Mouse (Mus musculus) heart, embryonic 15.5 days (tissue): ENCODE results near the gene E2f2. TPM values are rescaled to one million over a fixed set of nuclear protein-coding genes. Genes with fewer than 3 reads are reported as not detected.

ENCODE experiments used
- ATAC-seq: fragments of 200-750 bp; cut with Nextera tagmentation; replicated peaks from 2 replicates; pipeline ENCODE4 v1.8.0; 2017; ENCODE audit warnings: low read depth, moderate TSS enrichment; ENCODE audit not compliant: insufficient number of reproducible peaks, insufficient read depth, low FRiP score
- H3K27ac ChIP-seq: fragments of 300-500 bp; sonication (generic); 2 replicates; pipeline ENCODE4 v1.5.1; 2015; ENCODE audit warnings: mild to moderate bottlenecking, inconsistent platforms
- H3K27me3 ChIP-seq: fragments of 300-500 bp; sonication (generic); 2 replicates; pipeline ENCODE4 v1.6.1; 2015; ENCODE audit warnings: inconsistent platforms
- H3K36me3 ChIP-seq: fragments of 300-500 bp; sonication (generic); 2 replicates; pipeline ENCODE4 v1.6.1; 2015; ENCODE audit warnings: mild to moderate bottlenecking, inconsistent platforms
- H3K4me1 ChIP-seq: fragments of 300-500 bp; sonication (generic); replicated peaks from 2 replicates; pipeline ENCODE4 v1.6.1; 2015; ENCODE audit warnings: inconsistent platforms
- H3K4me2 ChIP-seq: fragments of 300-500 bp; sonication (generic); 2 replicates; pipeline ENCODE4 v1.6.1; 2015; ENCODE audit warnings: inconsistent platforms, mild to moderate bottlenecking, moderate library complexity
- H3K4me3 ChIP-seq: fragments of 300-500 bp; sonication (generic); 2 replicates; pipeline ENCODE4 v1.5.1; 2015; ENCODE audit warnings: mild to moderate bottlenecking, inconsistent platforms
- H3K9ac ChIP-seq: fragments of 300-500 bp; sonication (generic); 2 replicates; pipeline ENCODE4 v1.6.1; 2015; ENCODE audit warnings: mild to moderate bottlenecking, inconsistent platforms
- H3K9me3 ChIP-seq: fragments of 300-500 bp; sonication (generic); replicated peaks from 2 replicates; pipeline ENCODE4 v1.6.1; 2016; ENCODE audit warnings: inconsistent platforms
- WGBS: fragments of 180-500 bp; shearing (Covaris S2); methylation state at CpG from one replicate; pipeline ENCODE4 v1.1.7; 2015; ENCODE audit warnings: mixed read lengths; 5-methylcytosine and 5-hydroxymethylcytosine counted together
- polyA plus RNA-seq: library from polyadenylated mRNA; unstranded; fragments of >200 nt; fragmentation: Nextera tagmentation; extraction: Ambion mirVana; gene quantifications from 2 replicates; pipeline ENCODE4 v1.2.1, GENCODE M21; 2015

E2f2 gene
- polyA plus RNA-seq, 1 experiment from 2014 or later: 7.8 TPM

GRCm38 (mm10) chr4:136145991-136146711, 26.0 kb upstream of the E2f2 start:
- WGBS: 38% methylated on average over 7 of the region's 7 CpGs
- ATAC-seq: no peak
- no peaks in the 10 kb centered on the region for H3K36me3 ChIP-seq
- H3K9ac ChIP-seq: peak overlapping the region; percentile 73
- peak overlapping the region; percentile 90 for H3K27ac ChIP-seq
- H3K4me2 ChIP-seq: peak overlapping the region; percentile 82
- peak overlapping the region; percentile 67 for H3K4me3 ChIP-seq
- no peaks in the 10 kb centered on the region for H3K9me3 ChIP-seq
- peaks cover 52% of the 10 kb centered on the region for H3K4me1 ChIP-seq
- no peaks in the 10 kb centered on the region for H3K27me3 ChIP-seq

- Histone ChIP-seq H3K36me3 (no peaks in the 10 kb centered on the region), H3K9me3 (no peaks in the 10 kb centered on the region), H3K27me3 (no peaks in the 10 kb centered on the region), H3K4me1 (peaks cover 48% of the 10 kb centered on the region), H3K4me2 (peak overlapping the region; percentile 82), H3K9ac (peak overlapping the region; percentile 73), H3K4me3 (peak overlapping the region; percentile 67), H3K27ac (peak overlapping the region; percentile 90)
- WGBS: 30% methylated on average over 6 of the region's 6 CpGs
- no peak for ATAC-seq
These were observed 25.5 kb upstream of the E2f2 start for GRCm38 (mm10) chr4:136146712-136147154.

GRCm38 (mm10) chr4:136147436-136148135, 24.6 kb upstream of the E2f2 start:
- H3K9me3 ChIP-seq: no peaks in the 10 kb centered on the region
- peak overlapping the region; percentile 67 for H3K4me3 ChIP-seq
- ATAC-seq: peak; percentile 77
- H3K36me3 ChIP-seq: no peaks in the 10 kb centered on the region
- peaks cover 39% of the 10 kb centered on the region for H3K4me1 ChIP-seq
- 2% methylated on average over 45 of the region's 48 CpGs for WGBS
- H3K27me3 ChIP-seq: no peaks in the 10 kb centered on the region
- H3K9ac ChIP-seq: peak overlapping the region; percentile 49
- H3K27ac ChIP-seq: peak overlapping the region; percentile 90
- peak overlapping the region; percentile 82 for H3K4me2 ChIP-seq

GRCm38 (mm10) chr4:136148342-136149044, 23.7 kb upstream of the E2f2 start:
- Histone ChIP-seq H3K4me3 (peak overlapping the region; percentile 67), H3K9me3 (no peaks in the 10 kb centered on the region), H3K27ac (peak overlapping the region; percentile 90), H3K27me3 (no peaks in the 10 kb centered on the region), H3K4me2 (peak overlapping the region; percentile 82), H3K9ac (no peak overlapping the region), H3K4me1 (peaks cover 33% of the 10 kb centered on the region), H3K36me3 (no peaks in the 10 kb centered on the region)
- peak; percentile 12 for ATAC-seq
- 9% methylated on average over 31 of the region's 31 CpGs for WGBS

GRCm38 (mm10) chr4:136149045-136149379, 23.2 kb upstream of the E2f2 start:
- Histone ChIP-seq H3K9ac (no peak overlapping the region), H3K27me3 (no peaks in the 10 kb centered on the region), H3K4me3 (no peak overlapping the region), H3K9me3 (no peaks in the 10 kb centered on the region), H3K4me1 (peaks cover 33% of the 10 kb centered on the region), H3K36me3 (no peaks in the 10 kb centered on the region), H3K27ac (peak overlapping the region; percentile 90), H3K4me2 (no peak overlapping the region)
- 92% methylated on average over 2 of the region's 2 CpGs for WGBS
- no peak for ATAC-seq

GRCm38 (mm10) chr4:136149734-136150133, 22.5 kb upstream of the E2f2 start:
- Histone ChIP-seq H3K27ac (0 out of 2 replicates have a peak overlapping the region, but pooled peaks have one; percentile 9), H3K4me2 (no peak overlapping the region)
- no peak for ATAC-seq

GRCm38 (mm10) chr4:136150596-136150995, 21.6 kb upstream of the E2f2 start:
- H3K9ac ChIP-seq: no peak overlapping the region
- H3K4me1 ChIP-seq: peaks cover 28% of the 10 kb centered on the region
- WGBS: 64% methylated on average over 4 of the region's 4 CpGs
- no peaks in the 10 kb centered on the region for H3K9me3 ChIP-seq
- H3K36me3 ChIP-seq: no peaks in the 10 kb centered on the region
- H3K27ac ChIP-seq: 0 out of 2 replicates have a peak overlapping the region, but pooled peaks have one; percentile 9
- H3K4me3 ChIP-seq: no peak overlapping the region
- H3K4me2 ChIP-seq: no peak overlapping the region
- H3K27me3 ChIP-seq: no peaks in the 10 kb centered on the region
- ATAC-seq: no peak

More at GRCm38 (mm10) chr4:136149734-136150133, 22.5 kb upstream of the E2f2 start:
- no peaks in the 10 kb centered on the region for H3K9me3 ChIP-seq
- peaks cover 32% of the 10 kb centered on the region for H3K4me1 ChIP-seq
- no peaks in the 10 kb centered on the region for H3K36me3 ChIP-seq
- WGBS: 31% methylated on average over 3 of the region's 3 CpGs
- no peak overlapping the region for H3K4me3 ChIP-seq
- no peak overlapping the region for H3K9ac ChIP-seq
- no peaks in the 10 kb centered on the region for H3K27me3 ChIP-seq

- Histone ChIP-seq H3K4me3 (no peak overlapping the region), H3K9me3 (no peaks in the 10 kb centered on the region), H3K27ac (no peak overlapping the region), H3K36me3 (no peaks in the 10 kb centered on the region), H3K4me1 (peaks cover 13% of the 10 kb centered on the region), H3K4me2 (no peak overlapping the region), H3K27me3 (no peaks in the 10 kb centered on the region), H3K9ac (no peak overlapping the region)
- WGBS: 80% methylated on average over 4 of the region's 4 CpGs
- ATAC-seq: no peak
These were observed 19.4 kb upstream of the E2f2 start for GRCm38 (mm10) chr4:136152821-136153220.

GRCm38 (mm10) chr4:136154462-136154861, 17.7 kb upstream of the E2f2 start:
- peaks cover 2% of the 10 kb centered on the region; the same call in 1 of the 2 replicates for H3K4me1 ChIP-seq
- H3K27ac ChIP-seq: no peak overlapping the region
- no peak overlapping the region for H3K4me3 ChIP-seq
- H3K4me2 ChIP-seq: no peak overlapping the region
- H3K9ac ChIP-seq: 0 out of 2 replicates have a peak overlapping the region, but pooled peaks have one; percentile 6
- ATAC-seq: no peak
- no peaks in the 10 kb centered on the region for H3K36me3 ChIP-seq
- no peaks in the 10 kb centered on the region for H3K27me3 ChIP-seq
- WGBS: 56% methylated on average over 9 of the region's 9 CpGs
- H3K9me3 ChIP-seq: no peaks in the 10 kb centered on the region

GRCm38 (mm10) chr4:136158498-136158897, 13.7 kb upstream of the E2f2 start:
- no peaks in the 10 kb centered on the region for H3K27me3 ChIP-seq
- no peak for ATAC-seq
- 78% methylated on average over 6 of the region's 6 CpGs for WGBS
- H3K4me2 ChIP-seq: no peak overlapping the region
- H3K9ac ChIP-seq: no peak overlapping the region
- H3K4me3 ChIP-seq: no peak overlapping the region
- H3K27ac ChIP-seq: no peak overlapping the region
- H3K9me3 ChIP-seq: no peaks in the 10 kb centered on the region
- H3K4me1 ChIP-seq: peaks cover 8% of the 10 kb centered on the region
- H3K36me3 ChIP-seq: no peaks in the 10 kb centered on the region

GRCm38 (mm10) chr4:136159802-136160397, 12.3 kb upstream of the E2f2 start:
- peaks cover 11% of the 10 kb centered on the region for H3K4me1 ChIP-seq
- H3K4me3 ChIP-seq: no peak overlapping the region
- no peaks in the 10 kb centered on the region for H3K9me3 ChIP-seq
- no peak overlapping the region for H3K27ac ChIP-seq
- no peak overlapping the region for H3K4me2 ChIP-seq
- H3K9ac ChIP-seq: no peak overlapping the region
- WGBS: 15% methylated on average over 5 of the region's 5 CpGs
- H3K27me3 ChIP-seq: no peaks in the 10 kb centered on the region
- H3K36me3 ChIP-seq: no peaks in the 10 kb centered on the region
- ATAC-seq: peak; percentile 34; the same call in 1 of the 2 replicates
